Mouse (Mus musculus): ENCODE data around the gene Gskip. TPM values are rescaled to one million over a fixed set of nuclear protein-coding genes. Genes with fewer than 3 reads are reported as not detected.

Gene Gskip
- polyA plus RNA-seq, 1 experiment: 0.02 TPM

GRCm38 (mm10) chr12:105733370-105734159 lies 48.9 kb downstream of the Gskip start:
- peaks cover 2% of the 10 kb centered on the region; the same call in 1 of the 2 replicates for H3K9me3 ChIP-seq (ENCODE audit: control insufficient read depth, low read length)
- TF ChIP-seq GATA1 (IDR thresholded peaks at IDR 0.05; ENCODE audit: low read length) (no peak), TAL1 (IDR thresholded peaks at IDR 0.05; ENCODE audit: low read length) (no peak)
- H3K4me3 ChIP-seq (replicated peaks): no peak overlapping the region
- H3K4me1 ChIP-seq (ENCODE audit: control insufficient read depth): peaks cover 12% of the 10 kb centered on the region
- H3K36me3 ChIP-seq (ENCODE audit: control insufficient read depth): no peaks in the 10 kb centered on the region
- H3K27me3 ChIP-seq (ENCODE audit: control insufficient read depth): no peaks in the 10 kb centered on the region

- Histone ChIP-seq H3K9me3 (ENCODE audit: control insufficient read depth, low read length) (peaks cover 10% of the 10 kb centered on the region), H3K4me1 (ENCODE audit: control insufficient read depth) (peaks cover 15% of the 10 kb centered on the region), H3K27me3 (ENCODE audit: control insufficient read depth) (no peaks in the 10 kb centered on the region), H3K4me3 (replicated peaks) (no peak overlapping the region), H3K36me3 (ENCODE audit: control insufficient read depth) (no peaks in the 10 kb centered on the region; the same call in 1 of the 2 replicates)
- TF ChIP-seq TAL1 (IDR thresholded peaks at IDR 0.05; ENCODE audit: low read length) (no peak), GATA1 (IDR thresholded peaks at IDR 0.05; ENCODE audit: low read length) (no peak)
These were observed 50.7 kb downstream of the Gskip start for GRCm38 (mm10) chr12:105735226-105735888.

GRCm38 (mm10) chr12:105735889-105736251 lies 51.2 kb downstream of the Gskip start:
- TF ChIP-seq TAL1 (IDR thresholded peaks at IDR 0.05; ENCODE audit: low read length) (no peak), GATA1 (IDR thresholded peaks at IDR 0.05; ENCODE audit: low read length) (no peak)
- no peaks in the 10 kb centered on the region; the same call in 1 of the 2 replicates for H3K36me3 ChIP-seq (ENCODE audit: control insufficient read depth)
- no peak overlapping the region for H3K4me3 ChIP-seq (replicated peaks)
- peaks cover 10% of the 10 kb centered on the region for H3K9me3 ChIP-seq (ENCODE audit: control insufficient read depth, low read length)
- no peaks in the 10 kb centered on the region for H3K27me3 ChIP-seq (ENCODE audit: control insufficient read depth)
- H3K4me1 ChIP-seq (ENCODE audit: control insufficient read depth): peaks cover 13% of the 10 kb centered on the region

GRCm38 (mm10) chr12:105738316-105739096 lies 53.9 kb downstream of the Gskip start:
- no peak for TF ChIP-seq GATA1 (IDR thresholded peaks at IDR 0.05; ENCODE audit: low read length)
- no peak for TF ChIP-seq TAL1 (IDR thresholded peaks at IDR 0.05; ENCODE audit: low read length)
- no peak overlapping the region for H3K4me3 ChIP-seq (replicated peaks)
- H3K9me3 ChIP-seq (ENCODE audit: control insufficient read depth, low read length): peaks cover 13% of the 10 kb centered on the region
- H3K4me1 ChIP-seq (ENCODE audit: control insufficient read depth): peaks cover 8% of the 10 kb centered on the region
- H3K27me3 ChIP-seq (ENCODE audit: control insufficient read depth): no peaks in the 10 kb centered on the region
- H3K36me3 ChIP-seq (ENCODE audit: control insufficient read depth): no peaks in the 10 kb centered on the region; the same call in 1 of the 2 replicates

- no peaks in the 10 kb centered on the region for H3K27me3 ChIP-seq (ENCODE audit: control insufficient read depth)
- TF ChIP-seq GATA1 (IDR thresholded peaks at IDR 0.05; ENCODE audit: low read length): no peak
- H3K36me3 ChIP-seq (ENCODE audit: control insufficient read depth): no peaks in the 10 kb centered on the region; the same call in 1 of the 2 replicates
- peaks cover 8% of the 10 kb centered on the region for H3K4me1 ChIP-seq (ENCODE audit: control insufficient read depth)
- H3K9me3 ChIP-seq (ENCODE audit: control insufficient read depth, low read length): peaks cover 15% of the 10 kb centered on the region
- no peak overlapping the region for H3K4me3 ChIP-seq (replicated peaks)
These were observed 55.0 kb downstream of the Gskip start for GRCm38 (mm10) chr12:105739656-105740055.

GRCm38 (mm10) chr12:105748114-105748513 lies 63.5 kb downstream of the Gskip start:
- Histone ChIP-seq H3K4me3 (replicated peaks) (no peak overlapping the region), H3K9me3 (ENCODE audit: control insufficient read depth, low read length) (peaks cover 5% of the 10 kb centered on the region; the same call in 1 of the 2 replicates), H3K36me3 (ENCODE audit: control insufficient read depth) (no peaks in the 10 kb centered on the region), H3K4me1 (ENCODE audit: control insufficient read depth) (no peaks in the 10 kb centered on the region; the same call in 1 of the 2 replicates), H3K27me3 (ENCODE audit: control insufficient read depth) (no peaks in the 10 kb centered on the region)
- TF ChIP-seq GATA1 (IDR thresholded peaks at IDR 0.05; ENCODE audit: low read length) (no peak), TAL1 (IDR thresholded peaks at IDR 0.05; ENCODE audit: low read length) (no peak)

Other genes starting within 250 kb of the Gskip start
- not detected in 2 replicates for gene D430019H16Rik, start 231.0 kb upstream of the Gskip start, polyA plus RNA-seq (2012)
- not detected in 2 replicates for gene Bdkrb2, start 121.6 kb upstream of the Gskip start, polyA plus RNA-seq (2012)
- not detected in 2 replicates for gene Bdkrb1, start 81.7 kb upstream of the Gskip start, polyA plus RNA-seq (2012)
- 0.63 and 0.76 TPM in 2 replicates for gene Atg2b, start 382 bp downstream of the Gskip start, polyA plus RNA-seq (2012)
- gene Ak7, start 21.1 kb downstream of the Gskip start, polyA plus RNA-seq (2012): not detected in 2 replicates
- 8.4 and 14.5 TPM in 2 replicates for gene Papola, start 99.9 kb downstream of the Gskip start, polyA plus RNA-seq (2012)